Mouse (Mus musculus): ENCODE results near the gene Tnfrsf11a. TPM values are rescaled to one million over a fixed set of nuclear protein-coding genes. Genes with fewer than 3 reads are reported as not detected.

Tnfrsf11a gene
- polyA plus RNA-seq, 1 experiment = 4.3 TPM

DNA sequence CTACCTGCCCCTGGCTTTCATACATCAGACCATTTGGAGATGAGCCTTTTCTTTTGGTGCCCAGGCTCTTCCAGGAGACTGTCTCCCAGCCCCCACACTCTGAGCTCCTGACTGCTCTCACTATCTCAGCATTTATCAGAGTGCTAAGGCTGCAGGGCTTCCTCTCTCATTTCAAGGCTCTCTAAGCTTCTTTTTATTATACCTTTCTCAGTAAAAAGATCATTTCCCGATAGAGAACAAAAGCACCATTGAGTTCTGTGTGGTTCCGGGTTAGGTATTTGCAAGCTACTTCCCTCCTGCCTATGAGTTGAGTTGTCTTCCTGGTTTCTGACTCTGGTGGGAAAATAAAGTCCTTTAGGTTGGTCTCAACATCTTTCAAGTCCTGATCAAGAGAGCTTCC is 103.0 kb downstream of the Tnfrsf11a start:
- 61% methylated on average over 2 of the region's 2 CpGs for WGBS
- Histone ChIP-seq H3K4me3 (replicated peaks; ENCODE audit: extremely low read depth, low read depth, low read length) (no peak overlapping the region), H3K4me1 (ENCODE audit: control insufficient read depth, insufficient read depth, low read length) (no peaks in the 10 kb centered on the region)
- no peak for DNase-seq
- no peak for TF ChIP-seq CTCF (IDR thresholded peaks at IDR 0.05; ENCODE audit: insufficient read depth, low read length)
- TF ChIP-seq POLR2A (IDR thresholded peaks at IDR 0.05; ENCODE audit: borderline replicate concordance, extremely low read depth, low read depth, low read length) = no peak

DNA sequence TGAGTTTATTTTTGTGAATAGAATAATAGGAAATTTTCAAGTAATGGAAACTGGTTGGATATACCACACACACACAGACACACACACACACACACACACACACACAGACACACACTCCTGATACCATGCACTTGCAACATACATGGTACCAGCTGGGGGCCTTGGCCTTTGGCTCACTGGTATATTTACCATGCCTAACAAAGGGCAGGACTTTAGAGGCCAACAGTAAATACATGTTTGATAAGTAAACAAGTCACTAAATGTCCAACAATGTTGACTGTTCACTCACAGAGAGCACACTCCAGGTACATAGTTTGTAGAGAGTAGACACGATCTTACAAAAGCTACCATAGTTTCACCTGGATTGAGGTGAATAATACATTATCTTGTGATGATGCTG is 104.6 kb downstream of the Tnfrsf11a start:
- no peak overlapping the region for H3K4me3 ChIP-seq (replicated peaks; ENCODE audit: extremely low read depth, low read depth, low read length)
- TF ChIP-seq CTCF (IDR thresholded peaks at IDR 0.05; ENCODE audit: insufficient read depth, low read length) (no peak), POLR2A (IDR thresholded peaks at IDR 0.05; ENCODE audit: borderline replicate concordance, extremely low read depth, low read depth, low read length) (no peak)
- WGBS = 56% methylated on average over 1 of the region's 1 CpGs
- H3K4me1 ChIP-seq (ENCODE audit: control insufficient read depth, insufficient read depth, low read length) = no peaks in the 10 kb centered on the region
- DNase-seq = no peak

DNA sequence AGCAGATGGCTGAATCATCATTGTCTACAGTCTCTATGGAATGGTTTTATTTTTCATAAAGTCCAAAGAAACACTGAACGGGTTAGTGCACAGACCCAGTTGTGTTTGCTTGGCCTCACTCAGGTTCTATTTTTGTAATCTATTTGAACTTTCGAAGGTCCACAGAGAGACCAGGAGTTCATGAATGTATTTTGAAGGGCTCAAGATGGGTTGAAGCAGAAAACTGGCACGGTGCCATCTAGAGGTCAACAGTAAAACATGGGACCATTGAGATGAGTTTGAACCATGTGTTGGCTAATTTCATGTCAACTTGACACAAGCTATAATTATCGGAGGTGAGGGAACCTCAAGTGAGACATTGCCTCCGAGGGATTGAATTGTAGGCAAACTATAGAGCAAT is 105.1 kb downstream of the Tnfrsf11a start:
- Histone ChIP-seq H3K4me1 (ENCODE audit: control insufficient read depth, insufficient read depth, low read length) (no peaks in the 10 kb centered on the region), H3K4me3 (replicated peaks; ENCODE audit: extremely low read depth, low read depth, low read length) (no peak overlapping the region)
- TF ChIP-seq POLR2A (IDR thresholded peaks at IDR 0.05; ENCODE audit: borderline replicate concordance, extremely low read depth, low read depth, low read length) (no peak), CTCF (IDR thresholded peaks at IDR 0.05; ENCODE audit: insufficient read depth, low read length) (no peak)
- 69% methylated on average over 5 of the region's 5 CpGs for WGBS
- no peak for DNase-seq

DNA sequence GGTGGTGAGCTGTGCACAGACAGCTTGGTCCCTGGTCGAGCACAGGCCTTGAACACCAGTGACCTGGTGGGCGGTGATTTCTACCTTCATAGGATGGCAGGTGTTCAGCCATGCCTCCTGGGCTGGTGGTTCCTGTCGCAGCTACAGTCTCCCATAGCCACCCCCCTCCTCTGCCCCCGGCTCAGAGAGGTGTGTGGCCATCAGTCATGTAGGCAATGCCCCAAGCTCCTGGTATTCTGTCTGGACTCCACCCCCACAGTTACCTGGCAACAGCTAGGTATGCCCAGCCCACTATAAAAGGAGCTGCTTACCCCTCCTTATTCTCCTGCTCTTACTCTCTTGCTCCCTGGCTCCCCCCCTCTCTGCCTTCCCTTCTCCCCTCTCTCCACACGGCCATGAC is 105.8 kb downstream of the Tnfrsf11a start:
- 66% methylated on average over 5 of the region's 5 CpGs for WGBS

DNA sequence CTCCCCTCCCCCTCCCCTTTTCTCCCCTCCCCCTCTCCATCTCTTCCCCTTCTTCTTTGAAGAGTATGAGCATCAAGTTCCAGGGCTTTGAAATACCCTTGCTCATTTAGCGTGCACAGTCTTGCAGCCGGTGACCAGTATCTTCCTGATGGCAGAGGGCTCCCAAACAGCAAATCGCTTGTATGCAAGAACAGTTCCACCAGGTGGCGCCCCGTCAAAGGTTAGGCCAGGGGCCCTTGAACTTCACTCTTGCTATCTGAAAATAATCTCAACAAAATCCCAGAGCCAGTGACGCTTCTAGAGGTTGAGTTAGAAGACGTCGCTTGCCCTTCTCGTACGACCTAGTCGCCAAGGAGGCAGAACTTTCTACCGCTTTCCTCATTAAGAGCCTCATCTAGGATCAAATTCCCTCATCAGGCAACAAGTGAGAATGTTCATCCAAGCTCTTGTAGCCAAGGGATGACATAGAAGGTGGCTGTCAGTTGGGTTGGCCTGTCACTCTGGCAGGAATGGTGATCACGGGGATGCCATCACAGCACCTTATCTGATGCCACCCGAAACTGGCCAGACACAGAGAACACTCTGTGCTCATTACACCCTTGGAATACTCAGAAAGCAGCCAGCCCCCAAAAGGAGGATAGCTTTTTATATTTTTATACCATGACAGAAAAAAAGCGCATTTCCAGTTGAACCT is 110.7 kb downstream of the Tnfrsf11a start:
- no peaks in the 10 kb centered on the region for H3K4me1 ChIP-seq (ENCODE audit: control insufficient read depth, insufficient read depth, low read length)
- TF ChIP-seq CTCF (IDR thresholded peaks at IDR 0.05; ENCODE audit: insufficient read depth, low read length) (peak; percentile 84), POLR2A (IDR thresholded peaks at IDR 0.05; ENCODE audit: borderline replicate concordance, extremely low read depth, low read depth, low read length) (no peak)
- DNase-seq = peak; percentile 89
- H3K4me3 ChIP-seq (replicated peaks; ENCODE audit: extremely low read depth, low read depth, low read length) = no peak overlapping the region
- WGBS = 23% methylated on average over 15 of the region's 15 CpGs

More for the DNA sequence above, 105.8 kb downstream of the Tnfrsf11a start:
- Histone ChIP-seq H3K4me1 (ENCODE audit: control insufficient read depth, insufficient read depth, low read length) (no peaks in the 10 kb centered on the region), H3K4me3 (replicated peaks; ENCODE audit: extremely low read depth, low read depth, low read length) (no peak overlapping the region)
- TF ChIP-seq CTCF (IDR thresholded peaks at IDR 0.05; ENCODE audit: insufficient read depth, low read length) (no peak), POLR2A (IDR thresholded peaks at IDR 0.05; ENCODE audit: borderline replicate concordance, extremely low read depth, low read depth, low read length) (no peak)
- DNase-seq = no peak

DNA sequence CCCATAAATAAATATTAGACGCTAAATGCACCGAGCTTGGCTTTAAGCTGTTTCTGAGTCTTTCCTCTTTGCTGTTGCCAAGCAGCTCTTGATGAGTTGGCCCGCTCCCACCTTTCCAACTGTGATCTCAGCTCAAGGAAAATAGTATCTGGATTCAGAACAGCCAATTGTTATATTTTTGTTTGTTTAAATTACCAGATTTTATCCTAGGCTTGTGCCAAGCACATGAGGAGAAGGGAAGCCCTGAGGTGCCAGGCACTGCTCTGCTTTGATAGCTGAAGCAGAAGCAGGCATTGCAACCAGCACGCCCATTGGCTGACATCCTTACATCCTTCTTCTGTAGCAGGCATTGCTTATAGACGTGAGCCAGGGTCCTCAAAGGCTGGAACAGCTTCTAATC is 114.5 kb downstream of the Tnfrsf11a start:
- 47% methylated on average over 5 of the region's 5 CpGs for WGBS
- Histone ChIP-seq H3K4me1 (ENCODE audit: control insufficient read depth, insufficient read depth, low read length) (no peaks in the 10 kb centered on the region), H3K4me3 (replicated peaks; ENCODE audit: extremely low read depth, low read depth, low read length) (no peak overlapping the region)
- no peak for DNase-seq
- TF ChIP-seq CTCF (IDR thresholded peaks at IDR 0.05; ENCODE audit: insufficient read depth, low read length) (no peak), POLR2A (IDR thresholded peaks at IDR 0.05; ENCODE audit: borderline replicate concordance, extremely low read depth, low read depth, low read length) (no peak)

Other genes starting within 250 kb of the Tnfrsf11a start
- 16.5 and 27.6 TPM in 2 replicates for gene Pign, start 117.0 kb upstream of the Tnfrsf11a start, polyA plus RNA-seq (2012; rRNA removed)
- 21.0 and 21.1 TPM in 2 replicates for gene Relch, start 116.9 kb upstream of the Tnfrsf11a start, polyA plus RNA-seq (2012; rRNA removed)
- gene Zcchc2, start 209.7 kb downstream of the Tnfrsf11a start, polyA plus RNA-seq (2012; rRNA removed) = 13.6 TPM in 2 replicates